Mouse (Mus musculus) kidney, postnatal 25 days (tissue): Measurements from ENCODE around the gene Fam83e.
A peak's percentile ranks its signal among the peaks of the same experiment; 100 is the strongest.

Source experiments
- DNase-seq, 2 experiments: peaks; one replicate each; pipeline ENCODE4 v3.0.0; 2021; ENCODE audit warnings: mixed read lengths in 2 of 2

The Fam83e gene

DNA sequence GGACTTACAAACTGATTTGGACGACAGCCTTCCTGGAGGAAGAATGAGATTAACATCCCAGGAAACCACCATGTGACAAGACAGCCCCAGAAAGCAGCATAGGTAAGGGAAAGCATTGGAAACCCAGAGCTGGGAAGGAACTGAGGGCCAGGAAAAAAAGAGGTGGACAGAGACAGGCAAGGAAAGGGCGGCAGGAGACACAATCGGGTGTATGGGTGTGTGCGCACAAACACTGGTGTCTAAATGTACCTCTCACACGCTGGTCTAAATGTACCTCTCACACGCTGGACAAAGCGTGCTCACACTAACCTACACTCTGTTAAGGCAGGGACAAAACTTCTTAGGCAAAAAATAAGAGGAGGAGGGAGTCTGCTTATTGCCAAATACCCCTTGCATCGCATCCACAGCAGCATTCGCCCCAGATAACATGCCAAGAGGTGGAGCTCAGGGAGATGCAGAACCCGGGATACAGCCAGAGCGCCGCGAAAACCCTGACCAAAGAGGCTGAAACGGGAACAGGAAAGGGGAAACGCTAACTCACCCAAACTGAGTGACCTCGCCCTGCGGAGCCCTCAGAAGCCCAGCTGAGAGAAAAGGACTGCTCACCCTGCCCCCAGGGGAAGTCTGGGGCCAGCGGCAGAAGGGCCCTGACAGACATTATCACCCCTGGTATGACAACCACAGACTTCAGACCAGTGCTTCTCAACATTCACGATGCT lies 5.1 kb upstream of the Fam83e start:
- no peak for DNase-seq

DNA sequence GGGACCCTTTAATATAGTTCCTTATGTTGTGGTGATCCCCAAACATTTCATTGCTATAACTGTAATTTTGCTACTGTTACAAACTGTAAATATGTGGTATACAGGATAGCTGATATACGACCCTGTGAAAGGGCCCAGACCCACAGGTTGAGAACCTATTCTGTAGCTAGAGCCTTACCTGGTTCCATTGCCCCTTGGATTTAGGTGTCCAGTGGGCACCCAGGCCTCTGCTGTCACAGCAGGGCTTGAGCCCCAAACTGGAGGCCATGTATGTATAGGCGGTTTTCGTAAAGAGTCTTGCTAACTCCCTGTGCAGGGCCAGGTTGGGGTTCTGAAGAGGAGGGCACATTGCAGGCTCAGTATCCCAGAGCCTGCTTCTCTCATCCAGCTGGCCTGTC lies 4.6 kb upstream of the Fam83e start:
- no peak for DNase-seq

DNA sequence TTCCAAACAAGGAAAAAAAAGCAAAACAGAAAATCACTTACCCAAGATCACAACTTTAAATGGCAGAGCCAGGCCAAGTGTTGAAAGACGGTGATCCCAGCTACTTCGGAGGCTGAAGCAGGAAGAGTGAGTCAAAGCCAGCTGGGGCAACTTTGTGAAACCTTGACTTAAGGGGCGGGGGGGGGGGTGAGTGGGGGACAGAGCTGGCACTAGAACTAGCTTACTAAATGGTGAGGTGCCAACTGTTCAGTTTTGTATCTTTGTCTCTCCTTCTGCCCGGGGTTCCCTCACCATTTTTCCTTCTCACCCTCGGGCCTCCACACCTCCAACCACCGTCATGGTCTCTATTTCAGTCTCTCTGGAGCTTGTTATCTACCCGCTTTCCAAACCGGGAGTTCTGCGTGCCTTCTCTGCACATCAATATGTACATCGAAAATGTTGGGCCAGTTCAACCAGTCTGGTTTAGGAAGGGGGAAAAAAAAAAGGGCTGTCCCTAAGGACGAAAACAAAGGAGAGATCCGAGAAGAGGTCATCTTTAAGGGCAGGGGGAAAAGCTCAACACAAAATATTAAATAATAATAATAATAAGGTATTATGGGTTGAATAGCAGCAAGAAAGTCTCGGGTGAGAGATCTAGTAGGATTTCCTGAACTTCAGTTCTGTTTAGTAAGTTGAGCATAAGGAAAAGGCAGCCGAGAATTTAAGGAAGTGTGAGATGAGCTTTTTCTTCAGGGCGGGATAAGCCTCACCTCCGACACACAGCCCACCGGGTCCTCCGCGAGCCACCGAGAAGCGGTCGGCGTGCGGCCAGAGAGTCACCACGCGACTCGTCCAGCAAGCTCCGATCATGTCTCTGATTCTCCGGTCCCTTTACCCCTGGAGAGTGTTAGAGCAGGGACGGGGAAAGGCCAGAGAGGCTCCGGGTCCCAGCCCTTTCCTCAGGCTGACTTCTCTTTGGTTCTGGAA lies 3.8 kb upstream of the Fam83e start:
- no peak for DNase-seq

DNA sequence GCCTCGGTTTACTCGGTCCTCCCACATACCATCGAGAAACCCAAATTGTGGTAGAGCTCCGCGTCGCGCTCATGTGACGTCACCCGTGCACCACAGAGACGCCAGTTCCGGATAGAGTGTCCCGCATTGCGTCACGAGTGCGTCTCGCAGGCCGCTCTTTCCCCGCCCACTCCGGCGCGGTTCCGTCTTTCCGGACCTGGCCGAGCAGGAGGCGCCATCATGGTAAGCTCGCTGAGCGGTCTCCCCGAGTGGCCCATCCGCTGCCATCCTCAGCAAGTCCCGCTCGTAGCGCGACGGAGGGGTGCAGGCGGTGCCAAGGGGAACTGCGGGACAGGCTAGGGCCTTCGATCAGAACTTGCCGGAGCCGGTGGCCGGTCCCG lies 3.1 kb upstream of the Fam83e start, which contains the start of gene Sphk2:
Gene Sphk2 (minus strand): TSS at position 85 of the 380 bp plus-strand sequence.
- peak; percentile 99 for DNase-seq

DNA sequence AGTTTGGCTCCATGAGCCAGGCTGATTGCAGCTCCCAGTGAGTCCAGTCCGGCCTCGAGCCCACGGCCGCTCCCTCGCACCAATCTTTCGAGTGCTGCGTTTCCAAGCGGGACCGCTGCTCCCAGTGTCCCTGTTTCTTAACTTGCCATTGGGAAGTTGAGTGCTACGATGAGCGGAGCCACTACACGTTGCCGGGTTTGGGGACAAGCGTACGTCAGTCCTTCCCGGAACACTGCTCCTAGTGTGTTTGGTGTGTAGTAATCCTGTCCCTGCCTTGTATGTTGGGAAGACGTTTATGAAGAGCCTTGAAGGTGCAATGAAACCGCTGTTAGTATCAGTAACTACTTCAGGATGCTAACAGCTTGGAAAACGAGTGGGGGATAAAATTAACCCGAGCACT lies 2.7 kb upstream of the Fam83e start:
- no peak for DNase-seq

DNA sequence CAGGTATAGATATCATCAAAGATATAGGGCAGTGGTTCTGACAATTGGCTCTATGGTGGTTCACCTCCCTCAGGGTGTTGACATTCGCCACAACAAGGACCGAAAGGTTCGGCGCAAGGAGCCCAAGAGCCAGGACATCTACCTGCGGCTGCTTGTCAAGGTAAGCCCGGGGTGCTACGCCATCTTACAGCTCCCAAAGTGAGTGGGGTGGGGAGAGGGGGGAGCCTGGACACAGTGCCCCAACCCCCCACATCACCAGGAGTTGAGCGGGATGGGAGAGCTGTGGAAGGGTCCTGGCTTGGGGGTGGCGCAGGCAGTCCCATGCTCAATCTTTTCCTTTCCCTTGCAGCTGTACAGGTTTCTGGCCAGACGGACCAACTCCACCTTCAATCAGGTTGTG lies 1.8 kb upstream of the Fam83e start:
- DNase-seq = no peak

DNA sequence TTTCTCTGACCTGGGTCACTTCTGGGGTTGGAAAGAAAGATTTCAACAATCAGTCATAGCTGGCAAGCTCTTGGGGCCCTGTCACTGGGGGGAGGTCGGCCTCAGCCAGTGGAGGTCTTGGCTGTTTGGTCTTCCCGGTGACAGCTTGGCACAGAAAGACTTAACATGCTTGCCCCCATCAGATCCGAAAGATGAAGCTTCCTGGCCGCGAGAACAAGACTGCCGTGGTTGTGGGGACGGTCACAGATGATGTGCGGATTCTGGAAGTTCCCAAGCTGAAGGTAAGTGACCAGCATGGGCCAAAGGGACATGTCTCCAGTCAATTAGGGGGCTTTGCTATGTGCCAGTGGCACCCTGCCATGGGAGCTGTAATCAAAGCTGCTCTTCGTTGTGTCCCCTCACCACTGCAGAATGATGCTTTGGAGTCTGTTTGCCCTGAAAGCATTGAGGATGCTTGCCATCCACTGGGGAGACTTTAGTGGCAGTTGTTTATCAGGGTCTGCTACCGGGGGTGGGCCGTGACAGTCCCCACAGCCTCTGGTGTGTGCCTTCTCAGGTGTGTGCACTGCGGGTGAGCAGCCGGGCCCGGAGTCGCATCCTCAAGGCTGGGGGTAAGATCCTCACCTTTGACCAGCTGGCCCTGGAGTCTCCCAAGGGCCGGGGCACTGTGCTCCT lies 1.1 kb upstream of the Fam83e start:
- no peak for DNase-seq

DNA sequence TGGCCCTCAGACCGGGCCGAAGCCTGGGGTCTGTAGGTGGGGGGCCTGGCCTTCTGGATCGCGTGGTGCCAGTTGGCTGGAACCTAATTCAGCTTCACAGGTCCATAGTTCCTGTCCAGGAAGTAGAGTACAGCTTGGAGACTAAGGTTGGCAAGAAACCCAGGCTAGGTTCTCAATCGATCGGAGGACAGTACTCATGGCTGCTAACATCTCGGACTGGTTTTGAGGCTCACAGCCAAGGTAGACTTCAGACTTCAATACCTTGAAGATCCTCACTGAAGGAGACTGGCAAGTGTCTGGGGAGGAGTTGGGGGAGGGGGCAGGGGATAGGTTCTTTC lies 191 bp downstream of the Fam83e start:
- no peak for DNase-seq

DNA sequence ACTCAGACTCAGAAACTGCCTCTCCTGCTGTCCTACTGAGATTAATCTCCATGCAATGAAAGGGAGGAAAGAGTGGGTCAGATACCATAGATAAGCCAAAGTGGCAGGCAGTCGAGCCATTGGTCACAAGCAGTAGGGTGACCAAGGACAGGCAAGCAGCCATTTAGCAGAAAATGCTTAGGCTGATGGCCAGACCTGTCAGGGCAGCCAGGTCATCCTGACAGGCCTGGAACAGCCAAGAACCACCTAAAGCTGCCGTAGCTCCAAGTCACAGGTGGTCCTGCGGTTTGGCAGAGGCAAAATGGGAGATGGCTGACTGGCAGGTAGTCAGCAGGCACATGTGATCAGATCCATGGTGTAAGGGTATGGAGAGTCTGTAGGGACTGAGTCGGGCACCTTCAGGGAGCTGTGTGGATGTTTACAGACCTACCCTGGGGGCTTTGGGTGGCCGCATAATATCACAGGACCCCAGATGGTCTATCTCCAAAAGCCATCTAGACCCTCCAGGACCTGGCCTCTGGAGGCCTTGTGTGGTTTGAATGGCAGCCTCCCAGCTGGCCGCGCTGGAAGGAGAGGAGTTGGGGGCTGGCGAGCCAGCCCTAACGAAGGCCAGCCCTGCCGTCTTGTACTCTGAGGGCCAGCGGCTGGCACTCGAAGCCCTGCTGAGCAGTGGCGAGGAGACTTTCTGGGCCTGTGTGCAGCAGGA lies 783 bp downstream of the Fam83e start:
- no peak for DNase-seq

DNA sequence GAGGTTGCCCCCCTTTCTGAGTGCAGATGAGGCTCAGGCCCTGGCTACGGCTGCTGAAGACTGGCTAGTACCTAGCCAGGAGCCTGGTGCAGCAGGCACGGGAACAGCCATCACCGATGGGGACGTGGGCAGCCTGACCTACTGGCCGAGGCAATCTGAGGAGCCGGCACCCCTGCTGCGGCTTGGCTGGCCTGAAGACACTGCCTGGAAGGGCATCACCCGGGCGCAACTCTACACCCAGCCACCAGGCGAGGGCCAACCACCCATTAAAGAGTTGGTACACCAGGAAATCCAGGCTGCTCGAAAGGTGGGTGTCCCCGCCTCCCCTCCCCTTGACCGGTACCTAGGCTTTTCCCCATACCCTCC lies 1.3 kb downstream of the Fam83e start:
- DNase-seq = peak in 1 of 2 experiments; percentile 41

DNA sequence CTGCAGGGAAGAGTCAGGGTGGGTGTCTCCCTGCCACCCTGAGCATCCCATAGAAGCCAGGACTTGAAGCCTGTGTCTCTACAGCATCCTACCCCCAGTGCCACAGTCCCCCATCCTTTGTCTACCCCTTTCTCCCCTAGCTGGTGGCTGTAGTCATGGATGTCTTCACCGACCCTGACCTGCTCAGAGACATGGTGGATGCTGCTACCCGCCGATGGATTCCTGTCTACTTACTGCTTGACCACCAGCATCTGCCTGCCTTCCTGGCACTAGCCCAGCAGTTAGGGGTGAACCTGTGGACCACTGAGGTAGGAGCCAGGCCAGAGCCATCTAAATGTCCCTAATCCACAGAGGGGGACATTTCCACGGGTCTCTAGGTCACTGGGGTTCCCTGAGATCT lies 2.3 kb downstream of the Fam83e start:
- DNase-seq = no peak

DNA sequence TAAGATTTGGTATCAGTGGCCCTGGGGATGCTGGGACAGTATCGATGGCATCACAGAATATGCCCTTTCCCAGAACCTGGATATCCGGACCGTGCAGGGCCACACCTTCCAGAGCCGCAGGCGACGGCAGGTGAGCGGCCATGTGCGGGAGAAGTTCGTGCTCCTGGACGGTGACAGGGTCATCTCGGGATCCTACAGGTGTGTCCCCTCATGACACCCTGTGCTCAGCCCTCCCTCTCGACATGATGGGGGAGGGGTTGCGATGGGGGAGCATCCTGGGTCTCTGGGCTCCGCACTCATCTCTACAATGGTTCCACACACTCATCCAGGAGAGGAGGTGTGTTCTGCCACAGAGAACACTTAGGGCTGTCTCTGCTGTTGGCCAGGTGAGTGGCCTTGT lies 2.8 kb downstream of the Fam83e start:
- DNase-seq = no peak

DNA sequence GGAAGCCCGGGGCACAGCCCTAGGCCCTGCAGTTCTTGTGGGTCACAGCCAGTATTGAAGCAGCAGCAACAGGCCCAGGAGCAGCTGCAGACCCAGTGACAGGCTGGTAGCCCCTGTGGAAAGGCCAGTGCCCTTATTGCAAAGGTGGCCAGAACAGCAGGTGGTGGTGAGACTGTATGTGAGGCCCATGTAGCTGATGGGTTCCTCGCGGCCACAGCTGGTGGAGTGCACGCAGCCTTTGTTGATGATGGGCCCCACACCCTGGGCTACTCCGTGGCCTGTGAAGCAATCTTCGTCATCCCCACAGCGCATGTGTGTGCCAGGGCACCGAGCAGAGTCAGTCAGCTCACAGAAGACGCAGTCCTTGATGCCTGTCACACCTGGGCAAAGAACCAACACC lies 4.1 kb downstream of the Fam83e start:
- no peak for DNase-seq

DNA sequence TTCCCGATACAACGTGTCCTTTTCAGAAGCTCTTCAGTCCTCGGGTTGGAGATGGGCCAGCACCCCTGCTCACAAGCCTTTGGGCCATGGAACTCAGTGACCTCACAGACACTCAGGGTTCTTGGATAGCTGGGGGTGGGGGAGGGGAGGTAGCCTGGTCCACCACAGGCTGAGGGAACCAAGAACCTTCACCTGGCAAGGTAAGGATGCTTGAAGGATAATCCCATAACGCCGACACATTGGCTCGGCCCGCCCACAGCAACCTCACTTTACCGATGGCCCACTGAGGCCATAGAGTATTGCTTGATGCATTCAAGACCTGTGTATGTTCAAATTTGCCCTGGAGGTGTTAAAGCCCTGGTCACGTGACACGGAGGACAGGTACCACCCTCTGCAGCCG lies 4.7 kb downstream of the Fam83e start, which contains the start of gene Spaca4:
Gene Spaca4 (minus strand): TSS at position 101 of the 400 bp plus-strand sequence.
- no peak for DNase-seq

DNA sequence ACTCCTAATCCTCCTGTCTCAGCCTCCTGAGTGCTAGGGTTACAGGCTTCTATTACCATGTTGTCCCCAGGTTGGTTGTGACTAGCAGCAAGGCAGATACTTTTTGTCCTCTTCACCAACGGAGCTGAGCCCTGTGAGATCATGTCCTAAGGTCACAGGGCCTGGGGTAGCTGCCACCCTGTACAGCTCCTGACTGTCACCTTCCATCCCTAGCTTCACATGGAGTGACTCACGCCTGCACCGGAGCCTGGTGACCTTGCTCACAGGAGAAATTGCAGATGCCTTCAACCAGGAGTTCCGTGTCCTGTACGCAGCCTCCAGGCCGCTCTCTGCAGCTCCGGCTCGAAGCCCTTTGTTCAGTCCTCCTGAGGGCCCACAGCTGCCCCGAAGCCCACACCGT lies 5.4 kb downstream of the Fam83e start:
- DNase-seq = no peak

DNA sequence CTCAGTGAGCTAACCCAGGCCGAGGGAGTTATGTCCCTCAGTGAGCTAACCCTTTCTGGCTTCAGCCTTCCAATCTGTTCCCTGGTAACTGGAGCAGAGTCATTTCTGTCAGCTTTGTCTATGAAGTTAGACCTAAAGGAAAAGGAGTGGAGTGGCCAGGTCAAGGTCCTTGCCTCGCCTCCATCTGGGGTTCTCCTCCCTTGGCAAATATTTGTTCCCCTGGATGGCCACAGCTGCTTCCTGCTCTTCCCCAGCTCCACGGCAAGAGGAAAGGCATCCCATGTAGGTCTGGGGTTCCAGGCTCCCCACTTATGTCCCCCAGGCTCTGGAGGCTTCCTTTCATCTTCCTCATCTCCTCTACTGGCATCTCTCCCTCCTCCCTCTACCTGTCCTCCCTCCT lies 6.6 kb downstream of the Fam83e start:
- DNase-seq = no peak

DNA sequence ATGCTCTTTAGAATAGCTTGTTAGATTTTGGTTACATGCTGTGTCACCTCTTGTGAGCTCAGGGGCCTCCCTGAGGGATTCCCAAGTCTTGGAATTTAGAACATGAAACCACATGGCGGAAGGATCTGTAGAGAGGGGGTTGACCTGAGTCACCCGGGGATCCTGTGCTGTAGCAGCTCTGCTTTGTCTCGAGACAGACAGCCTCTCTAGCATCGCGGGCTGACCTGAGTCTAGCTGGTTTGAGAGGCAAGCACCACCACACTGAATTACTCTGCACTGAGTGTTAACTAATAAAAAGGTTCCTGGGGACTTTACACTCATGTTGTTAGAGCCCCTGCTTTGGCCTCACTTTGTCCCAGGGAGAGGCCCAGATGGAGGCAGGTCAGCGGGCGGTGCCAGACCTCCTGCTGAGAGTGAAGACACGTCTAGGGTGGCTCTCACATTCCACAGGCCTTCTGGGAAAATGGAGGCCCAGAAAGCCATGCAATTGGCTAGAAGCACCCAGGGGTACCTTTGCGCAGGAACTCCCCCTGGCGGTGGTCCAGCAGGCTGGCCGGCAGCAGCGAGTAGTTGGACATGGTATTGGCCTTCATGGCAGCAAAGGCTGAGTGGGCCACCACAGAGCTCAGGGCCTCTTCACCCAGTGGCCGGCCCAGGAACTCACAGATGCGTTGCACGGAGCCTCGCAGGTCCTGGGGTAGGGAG lies 9.9 kb downstream of the Fam83e start:
- peak; percentile 55 to 78 for DNase-seq

DNA sequence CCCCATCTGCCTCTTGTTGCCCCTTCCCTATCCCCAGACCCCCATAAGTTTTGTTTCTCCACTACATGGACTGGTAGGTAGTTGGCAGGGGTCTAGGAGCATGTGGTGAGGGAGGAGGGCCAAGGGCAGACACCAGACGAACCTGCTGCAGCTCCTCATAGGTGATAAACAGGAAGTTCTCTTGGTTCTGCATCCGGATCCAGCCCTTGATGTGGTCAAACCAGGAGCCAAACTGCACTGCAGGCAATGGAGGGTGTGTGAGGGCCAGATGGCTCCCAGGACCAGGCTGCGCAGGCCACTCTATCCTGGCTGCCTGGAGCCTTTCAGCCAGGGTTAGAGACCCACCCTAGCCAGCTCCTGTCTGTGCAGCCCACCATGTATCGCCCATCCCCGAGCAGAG lies 12.5 kb downstream of the Fam83e start:
- no peak for DNase-seq

DNA sequence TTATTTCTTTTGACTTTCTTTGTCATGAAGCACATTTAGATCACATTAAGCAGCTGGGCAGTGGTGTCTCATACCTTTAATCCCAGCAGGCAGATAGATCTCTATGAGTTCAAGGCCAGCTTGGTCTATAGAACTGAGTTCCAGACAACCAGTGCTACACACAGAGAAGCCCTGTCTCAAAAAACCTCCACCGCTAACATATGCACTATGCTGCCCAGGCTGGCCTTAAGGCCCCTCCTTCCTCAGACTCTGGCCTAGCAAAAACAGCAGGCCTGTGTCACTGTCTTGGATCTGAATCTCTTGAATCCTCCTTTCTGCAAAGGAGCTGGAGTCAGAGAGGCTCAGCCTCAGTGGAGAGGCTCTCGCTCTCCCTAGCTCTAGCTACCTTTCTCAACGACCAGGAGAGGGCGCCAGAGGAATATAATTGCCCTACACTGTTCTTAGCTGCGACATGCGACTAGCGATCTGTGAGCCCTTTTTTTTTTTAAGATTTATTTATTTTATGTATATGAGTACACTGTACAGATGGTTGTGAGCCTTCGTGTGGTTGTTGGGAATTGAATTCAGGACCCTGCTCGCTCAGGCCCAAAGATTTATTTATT lies 18.3 kb downstream of the Fam83e start:
- DNase-seq = peak; percentile 87 to 92

DNA sequence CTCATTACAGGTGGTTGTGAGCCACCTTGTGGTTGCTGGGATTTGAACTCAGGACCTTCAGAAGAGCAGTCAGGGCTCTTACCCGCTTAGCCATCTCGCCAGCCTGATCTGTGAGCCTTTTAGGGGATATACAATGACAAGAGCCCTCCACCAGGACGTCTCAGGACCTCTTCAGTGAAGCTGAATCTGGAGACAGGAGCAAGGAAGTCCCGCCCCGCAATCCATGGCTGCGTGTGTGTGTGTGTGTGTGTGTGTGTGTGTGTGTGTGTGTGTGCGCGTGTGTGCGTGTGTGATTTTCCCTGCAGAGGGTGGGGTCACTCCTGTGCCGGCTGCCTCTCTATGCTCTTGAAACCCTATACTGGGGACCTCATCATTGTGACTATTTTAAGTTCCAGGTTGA lies 18.8 kb downstream of the Fam83e start:
- DNase-seq = no peak

DNA sequence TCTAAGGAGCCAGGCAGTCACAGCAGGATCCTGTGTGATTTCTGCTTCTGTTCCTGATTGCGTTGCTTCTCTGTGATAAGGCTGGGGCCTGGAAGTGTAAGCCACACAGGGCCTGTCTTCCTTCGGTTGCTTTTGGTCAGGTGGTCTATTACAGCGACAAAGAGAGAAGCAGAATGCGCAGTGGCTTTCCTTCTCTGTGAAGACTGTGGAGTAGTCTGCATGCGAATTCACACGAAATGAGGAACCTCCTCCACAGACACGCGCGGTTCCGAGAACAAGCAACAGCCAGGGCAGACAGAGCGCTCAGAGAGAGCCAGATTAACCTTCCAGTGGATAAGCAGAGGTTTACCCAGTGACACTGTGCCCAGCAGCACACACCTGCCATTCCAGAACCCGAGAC lies 20.3 kb downstream of the Fam83e start:
- no peak for DNase-seq

DNA sequence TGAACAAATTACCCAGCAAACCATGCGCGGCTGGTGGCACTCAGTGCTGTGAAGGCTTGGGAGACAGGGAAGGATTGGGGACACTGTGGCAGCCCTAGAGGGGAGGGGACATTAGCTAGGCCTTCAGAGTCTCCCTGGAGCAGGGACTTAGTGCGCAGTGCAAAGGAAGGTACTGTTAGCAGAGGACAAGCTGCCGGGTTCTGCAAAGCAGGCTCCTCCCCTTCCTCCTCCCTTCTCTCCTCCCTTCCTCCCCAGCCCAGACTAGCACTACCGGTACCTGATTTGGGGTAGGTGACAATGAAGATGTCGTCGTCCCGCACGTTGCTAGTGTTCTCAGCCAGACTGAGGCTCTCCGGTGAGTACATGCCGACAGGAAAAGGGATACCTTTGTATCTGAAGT lies 20.8 kb downstream of the Fam83e start:
- no peak for DNase-seq
